Mouse (Mus musculus): ENCODE data around the gene Arhgap30. TPM values are rescaled to one million over a fixed set of nuclear protein-coding genes. Genes with fewer than 3 reads are reported as not detected.
A peak's percentile ranks its signal among the peaks of the same experiment; 100 is the strongest.

Gene Arhgap30
- polyA plus RNA-seq, 1 experiment = 4.8 TPM

GRCm38 (mm10) chr1:171346095-171346450 is 42.7 kb upstream of the Arhgap30 start:
- Histone ChIP-seq H3K4me1 (ENCODE audit: control insufficient read depth, insufficient read depth, low read length) (peaks cover 24% of the 10 kb centered on the region; the same call in 1 of the 2 replicates), H3K36me3 (ENCODE audit: control insufficient read depth, insufficient read depth, low read length) (no peaks in the 10 kb centered on the region; the same call in 1 of the 2 replicates), H3K27me3 (replicated peaks; ENCODE audit: control insufficient read depth, insufficient read depth, low read length) (no peaks in the 10 kb centered on the region), H3K4me3 (ENCODE audit: insufficient read depth, low read depth, low read length) (peak overlapping the region; percentile 81), H3K27ac (ENCODE audit: insufficient read depth, low read depth, low read length) (peak overlapping the region; percentile 46)
- WGBS = 2% methylated on average over 14 of the region's 14 CpGs
- TF ChIP-seq POLR2A (IDR thresholded peaks at IDR 0.05; ENCODE audit: low read depth, low read length) (no peak), CTCF (conservative IDR thresholded peaks at IDR 0.05; ENCODE audit: insufficient read depth, insufficient read length, low read depth, low read length) (no peak)
- no peak for DNase-seq

GRCm38 (mm10) chr1:171348665-171349064 is 40.1 kb upstream of the Arhgap30 start:
- H3K4me1 ChIP-seq (ENCODE audit: control insufficient read depth, insufficient read depth, low read length) = peaks cover 11% of the 10 kb centered on the region; the same call in 1 of the 2 replicates
- no peak for DNase-seq
- WGBS = 74% methylated on average over 3 of the region's 3 CpGs

GRCm38 (mm10) chr1:171349210-171349609 is 39.5 kb upstream of the Arhgap30 start:
- DNase-seq = no peak
- Histone ChIP-seq H3K4me3 (ENCODE audit: insufficient read depth, low read depth, low read length) (no peak overlapping the region), H3K4me1 (ENCODE audit: control insufficient read depth, insufficient read depth, low read length) (peaks cover 11% of the 10 kb centered on the region; the same call in 1 of the 2 replicates), H3K27me3 (replicated peaks; ENCODE audit: control insufficient read depth, insufficient read depth, low read length) (no peaks in the 10 kb centered on the region), H3K36me3 (ENCODE audit: control insufficient read depth, insufficient read depth, low read length) (no peaks in the 10 kb centered on the region), H3K27ac (ENCODE audit: insufficient read depth, low read depth, low read length) (no peak overlapping the region)
- TF ChIP-seq POLR2A (IDR thresholded peaks at IDR 0.05; ENCODE audit: low read depth, low read length) (no peak), CTCF (conservative IDR thresholded peaks at IDR 0.05; ENCODE audit: insufficient read depth, insufficient read length, low read depth, low read length) (no peak)
- 60% methylated on average over 2 of the region's 2 CpGs for WGBS

More at GRCm38 (mm10) chr1:171348665-171349064, 40.1 kb upstream of the Arhgap30 start:
- Histone ChIP-seq H3K27me3 (replicated peaks; ENCODE audit: control insufficient read depth, insufficient read depth, low read length) (no peaks in the 10 kb centered on the region), H3K36me3 (ENCODE audit: control insufficient read depth, insufficient read depth, low read length) (no peaks in the 10 kb centered on the region), H3K4me3 (ENCODE audit: insufficient read depth, low read depth, low read length) (no peak overlapping the region), H3K27ac (ENCODE audit: insufficient read depth, low read depth, low read length) (no peak overlapping the region)
- no peak for TF ChIP-seq CTCF (conservative IDR thresholded peaks at IDR 0.05; ENCODE audit: insufficient read depth, insufficient read length, low read depth, low read length)
- TF ChIP-seq POLR2A (IDR thresholded peaks at IDR 0.05; ENCODE audit: low read depth, low read length) = no peak

GRCm38 (mm10) chr1:171355812-171356340 is 32.9 kb upstream of the Arhgap30 start:
- Histone ChIP-seq H3K36me3 (ENCODE audit: control insufficient read depth, insufficient read depth, low read length) (no peaks in the 10 kb centered on the region), H3K27me3 (replicated peaks; ENCODE audit: control insufficient read depth, insufficient read depth, low read length) (no peaks in the 10 kb centered on the region), H3K27ac (ENCODE audit: insufficient read depth, low read depth, low read length) (no peak overlapping the region), H3K4me3 (ENCODE audit: insufficient read depth, low read depth, low read length) (no peak overlapping the region), H3K4me1 (ENCODE audit: control insufficient read depth, insufficient read depth, low read length) (no peaks in the 10 kb centered on the region; the same call in 1 of the 2 replicates)
- DNase-seq = peak; percentile 33
- TF ChIP-seq POLR2A (IDR thresholded peaks at IDR 0.05; ENCODE audit: low read depth, low read length) (no peak), CTCF (conservative IDR thresholded peaks at IDR 0.05; ENCODE audit: insufficient read depth, insufficient read length, low read depth, low read length) (peak; percentile 66)
- 75% methylated on average over 5 of the region's 5 CpGs for WGBS

GRCm38 (mm10) chr1:171356814-171357213 is 31.9 kb upstream of the Arhgap30 start:
- 74% methylated on average over 2 of the region's 2 CpGs for WGBS
- Histone ChIP-seq H3K4me1 (ENCODE audit: control insufficient read depth, insufficient read depth, low read length) (no peaks in the 10 kb centered on the region; the same call in 1 of the 2 replicates), H3K36me3 (ENCODE audit: control insufficient read depth, insufficient read depth, low read length) (no peaks in the 10 kb centered on the region), H3K27me3 (replicated peaks; ENCODE audit: control insufficient read depth, insufficient read depth, low read length) (no peaks in the 10 kb centered on the region), H3K4me3 (ENCODE audit: insufficient read depth, low read depth, low read length) (no peak overlapping the region), H3K27ac (ENCODE audit: insufficient read depth, low read depth, low read length) (no peak overlapping the region)
- TF ChIP-seq POLR2A (IDR thresholded peaks at IDR 0.05; ENCODE audit: low read depth, low read length) (no peak), CTCF (conservative IDR thresholded peaks at IDR 0.05; ENCODE audit: insufficient read depth, insufficient read length, low read depth, low read length) (no peak)
- DNase-seq = no peak

GRCm38 (mm10) chr1:171358421-171358820 is 30.3 kb upstream of the Arhgap30 start:
- 57% methylated on average over 4 of the region's 4 CpGs for WGBS
- Histone ChIP-seq H3K4me1 (ENCODE audit: control insufficient read depth, insufficient read depth, low read length) (no peaks in the 10 kb centered on the region; the same call in 1 of the 2 replicates), H3K4me3 (ENCODE audit: insufficient read depth, low read depth, low read length) (no peak overlapping the region), H3K36me3 (ENCODE audit: control insufficient read depth, insufficient read depth, low read length) (no peaks in the 10 kb centered on the region), H3K27ac (ENCODE audit: insufficient read depth, low read depth, low read length) (no peak overlapping the region), H3K27me3 (replicated peaks; ENCODE audit: control insufficient read depth, insufficient read depth, low read length) (no peaks in the 10 kb centered on the region)
- TF ChIP-seq CTCF (conservative IDR thresholded peaks at IDR 0.05; ENCODE audit: insufficient read depth, insufficient read length, low read depth, low read length) (peak; percentile 37; the same call in 1 of the 2 replicates), POLR2A (IDR thresholded peaks at IDR 0.05; ENCODE audit: low read depth, low read length) (no peak)
- peak; percentile 37 for DNase-seq

GRCm38 (mm10) chr1:171360253-171360652 is 28.5 kb upstream of the Arhgap30 start:
- H3K36me3 ChIP-seq (ENCODE audit: control insufficient read depth, insufficient read depth, low read length) = no peaks in the 10 kb centered on the region
- H3K4me1 ChIP-seq (ENCODE audit: control insufficient read depth, insufficient read depth, low read length) = no peaks in the 10 kb centered on the region; the same call in 1 of the 2 replicates
- H3K4me3 ChIP-seq (ENCODE audit: insufficient read depth, low read depth, low read length) = peak overlapping the region; percentile 69
- peak overlapping the region; percentile 11; the same call in 1 of the 2 replicates for H3K27ac ChIP-seq (ENCODE audit: insufficient read depth, low read depth, low read length)
- H3K27me3 ChIP-seq (replicated peaks; ENCODE audit: control insufficient read depth, insufficient read depth, low read length) = no peaks in the 10 kb centered on the region
- DNase-seq = no peak
- no peak for TF ChIP-seq POLR2A (IDR thresholded peaks at IDR 0.05; ENCODE audit: low read depth, low read length)
- TF ChIP-seq CTCF (conservative IDR thresholded peaks at IDR 0.05; ENCODE audit: insufficient read depth, insufficient read length, low read depth, low read length) = no peak
- WGBS = 8% methylated on average over 26 of the region's 26 CpGs

All from kidney, adult 2 months (tissue).